Mouse (Mus musculus): Measurements from ENCODE around the gene Clec3b. TPM values are rescaled to one million over a fixed set of nuclear protein-coding genes. Genes with fewer than 3 reads are reported as not detected.

The Clec3b gene
- polyA plus RNA-seq, 1 experiment = 0.93 TPM

DNA sequence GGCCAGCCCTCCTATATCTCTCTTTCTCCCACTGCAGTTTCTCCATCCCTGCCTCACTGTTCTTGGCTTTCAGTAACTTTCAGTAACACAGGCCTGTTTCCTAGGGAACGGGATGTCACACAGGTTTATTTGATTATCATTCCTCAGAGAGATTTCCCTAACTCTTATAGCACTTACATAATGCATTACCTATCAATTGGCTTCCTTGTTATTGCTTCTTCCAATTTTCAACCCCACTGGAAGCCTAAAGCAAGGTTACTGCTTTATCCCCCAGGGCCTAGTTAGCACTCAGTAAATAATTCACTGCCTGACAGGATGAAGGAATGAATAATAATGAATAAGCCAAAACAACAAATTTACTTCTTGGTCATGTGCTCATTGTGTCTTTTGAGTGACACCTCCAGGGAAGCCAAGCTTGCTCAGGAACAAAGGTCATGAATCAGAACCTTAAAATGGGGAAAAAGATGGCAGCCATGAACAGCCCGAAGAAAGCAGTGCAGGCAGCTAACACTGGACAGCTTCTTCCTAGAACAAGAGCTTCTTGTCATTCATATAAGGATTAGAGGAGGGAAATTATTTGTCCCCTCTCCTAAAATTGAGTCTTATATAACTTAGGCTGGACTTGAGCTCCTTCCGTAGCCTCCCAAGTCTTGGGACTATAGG lies 15.2 kb downstream of the Clec3b start:
- H3K4me3 ChIP-seq (replicated peaks) = no peak overlapping the region
- peaks cover 55% of the 10 kb centered on the region for H3K4me1 ChIP-seq
- peaks cover 8% of the 10 kb centered on the region for H3K36me3 ChIP-seq (replicated peaks; ENCODE audit: low read length)
- H3K9me3 ChIP-seq = peaks cover 6% of the 10 kb centered on the region
- H3K27me3 ChIP-seq (replicated peaks) = no peaks in the 10 kb centered on the region
- TF ChIP-seq GATA1 (IDR thresholded peaks at IDR 0.05; ENCODE audit: borderline replicate concordance, low read length) = no peak
- TF ChIP-seq FLI1 (IDR thresholded peaks at IDR 0.05; ENCODE audit: low read length) = no peak

DNA sequence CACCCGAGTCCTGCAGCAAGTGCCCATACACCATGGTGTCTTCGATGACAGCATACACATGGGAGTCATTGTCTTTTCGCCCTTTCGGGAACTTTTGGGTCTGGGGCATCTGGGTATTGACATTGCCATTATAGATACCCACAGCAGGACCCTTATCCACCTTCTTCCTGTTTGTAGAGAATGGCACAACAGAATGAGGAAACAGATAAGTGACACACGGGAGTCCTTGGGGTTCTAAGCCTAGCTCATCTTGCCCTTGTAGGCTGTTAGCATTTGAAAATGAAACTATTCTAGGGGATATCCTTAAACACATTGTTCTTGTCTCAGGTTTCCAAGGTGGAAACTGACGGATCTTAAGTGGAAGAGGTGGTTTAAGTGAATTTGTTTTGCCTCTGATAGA lies 23.0 kb downstream of the Clec3b start:
- H3K4me1 ChIP-seq = peaks cover 77% of the 10 kb centered on the region

DNA sequence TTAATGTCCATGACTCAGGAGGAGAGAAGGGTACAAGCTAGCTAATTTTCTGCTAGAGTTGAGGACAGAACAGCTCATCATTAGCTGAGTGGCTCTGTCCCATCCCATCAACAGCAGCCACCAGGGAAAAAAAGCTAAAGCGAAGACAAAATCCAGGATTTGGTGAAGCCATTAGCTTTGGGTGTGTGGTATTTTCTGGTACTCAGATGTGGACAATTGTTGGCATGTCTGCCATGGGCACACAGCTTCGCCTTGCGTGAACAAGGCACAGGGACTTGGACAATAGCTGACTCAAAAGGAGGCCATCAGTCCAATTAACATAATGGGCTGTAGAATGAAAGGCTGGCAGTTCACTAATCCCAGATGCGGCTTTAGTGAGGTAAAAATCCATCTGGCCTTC lies 23.6 kb downstream of the Clec3b start:
- H3K27me3 ChIP-seq (replicated peaks) = peaks cover 6% of the 10 kb centered on the region
- H3K4me3 ChIP-seq (replicated peaks) = no peak overlapping the region
- no peaks in the 10 kb centered on the region for H3K9me3 ChIP-seq
- TF ChIP-seq FLI1 (IDR thresholded peaks at IDR 0.05; ENCODE audit: low read length) (no peak), GATA1 (IDR thresholded peaks at IDR 0.05; ENCODE audit: borderline replicate concordance, low read length) (no peak)
- H3K4me1 ChIP-seq = peaks cover 80% of the 10 kb centered on the region
- H3K36me3 ChIP-seq (replicated peaks; ENCODE audit: low read length) = peaks cover 9% of the 10 kb centered on the region

More for the DNA sequence above, 23.0 kb downstream of the Clec3b start:
- Histone ChIP-seq H3K27me3 (replicated peaks) (peaks cover 3% of the 10 kb centered on the region), H3K36me3 (replicated peaks; ENCODE audit: low read length) (peaks cover 9% of the 10 kb centered on the region), H3K9me3 (no peaks in the 10 kb centered on the region), H3K4me3 (replicated peaks) (no peak overlapping the region)
- TF ChIP-seq FLI1 (IDR thresholded peaks at IDR 0.05; ENCODE audit: low read length) (no peak), GATA1 (IDR thresholded peaks at IDR 0.05; ENCODE audit: borderline replicate concordance, low read length) (no peak)

DNA sequence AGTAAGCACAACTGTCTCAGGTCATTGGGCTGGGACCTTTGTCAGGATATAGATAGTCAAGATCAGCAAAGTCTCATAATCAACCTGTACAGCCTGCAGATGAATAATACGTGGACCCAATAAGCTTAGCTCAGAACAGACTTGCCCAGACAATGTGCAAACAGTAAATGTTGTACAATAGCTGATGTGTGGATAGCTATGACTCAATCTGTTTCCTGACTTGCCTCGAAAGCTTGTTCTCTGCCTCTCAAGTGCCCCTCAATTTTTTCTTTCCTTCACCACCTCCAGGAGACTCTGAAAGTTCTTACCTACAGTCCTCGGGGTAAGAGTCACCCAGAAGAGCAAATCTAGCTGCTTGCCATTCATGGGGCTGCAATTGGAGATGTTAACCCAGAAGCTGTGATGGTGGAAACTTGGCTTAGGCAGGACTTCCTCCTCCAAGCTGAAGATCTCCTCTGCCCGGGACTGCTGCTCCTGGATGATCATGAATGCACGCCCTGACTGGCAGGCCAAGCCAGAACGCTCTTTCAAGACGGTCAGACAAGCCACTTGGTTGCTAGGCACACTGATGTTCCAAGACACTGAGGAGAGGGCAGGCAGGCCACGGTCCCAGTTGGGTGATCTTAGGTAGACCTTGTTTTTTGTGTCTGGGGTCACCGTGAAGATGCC lies 26.8 kb downstream of the Clec3b start:
- Histone ChIP-seq H3K36me3 (replicated peaks; ENCODE audit: low read length) (peaks cover 9% of the 10 kb centered on the region), H3K4me1 (peaks cover 89% of the 10 kb centered on the region), H3K4me3 (replicated peaks) (no peak overlapping the region), H3K27me3 (replicated peaks) (peaks cover 11% of the 10 kb centered on the region), H3K9me3 (no peaks in the 10 kb centered on the region)
- TF ChIP-seq GATA1 (IDR thresholded peaks at IDR 0.05; ENCODE audit: borderline replicate concordance, low read length) (no peak), FLI1 (IDR thresholded peaks at IDR 0.05; ENCODE audit: low read length) (no peak)

DNA sequence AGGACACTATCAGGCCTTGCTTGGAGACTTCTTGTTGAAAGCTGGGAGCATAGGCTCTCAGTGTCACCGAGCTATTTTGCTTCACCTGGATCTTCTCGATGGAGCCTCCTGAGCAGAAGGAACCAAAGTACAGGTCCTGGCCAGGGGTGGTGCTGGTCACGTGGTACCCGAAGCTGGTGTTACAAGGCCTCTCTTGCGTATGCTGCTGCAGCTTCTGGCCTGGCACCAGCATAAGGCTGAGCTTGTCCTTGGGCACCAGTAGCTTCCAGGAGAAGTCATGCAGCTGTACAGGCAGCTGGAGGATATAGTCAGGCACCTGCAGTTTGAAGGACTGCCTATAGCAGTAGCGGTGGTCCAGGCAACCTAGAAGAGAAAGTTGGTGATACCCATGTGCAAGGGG lies 29.3 kb downstream of the Clec3b start:
- Histone ChIP-seq H3K4me1 (peaks cover 89% of the 10 kb centered on the region), H3K4me3 (replicated peaks) (no peak overlapping the region), H3K36me3 (replicated peaks; ENCODE audit: low read length) (peaks cover 5% of the 10 kb centered on the region), H3K27me3 (replicated peaks) (peaks cover 9% of the 10 kb centered on the region), H3K9me3 (no peaks in the 10 kb centered on the region)
- no peak for TF ChIP-seq GATA1 (IDR thresholded peaks at IDR 0.05; ENCODE audit: borderline replicate concordance, low read length)

DNA sequence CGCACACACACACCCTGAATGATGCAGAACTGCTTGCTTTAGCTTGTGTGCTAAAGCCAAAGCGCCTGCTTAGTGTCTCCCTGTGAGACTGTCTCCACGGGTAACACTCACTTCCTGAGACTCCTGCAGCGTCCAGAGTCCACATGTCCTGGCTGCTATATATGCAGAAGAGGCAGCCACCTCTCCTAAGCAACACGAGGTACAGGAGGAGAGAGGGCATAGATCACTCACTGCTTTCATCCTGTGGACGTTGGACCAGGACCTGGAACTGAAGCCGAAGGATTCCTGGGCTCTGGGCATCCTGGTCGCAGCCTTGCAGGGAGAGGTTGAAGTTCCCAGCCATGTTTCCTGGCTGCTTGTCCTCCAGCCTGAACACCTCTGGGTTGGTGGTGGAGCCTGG lies 32.5 kb downstream of the Clec3b start:
- peak overlapping the region; percentile 47 for H3K4me3 ChIP-seq (replicated peaks)
- peaks cover 92% of the 10 kb centered on the region for H3K4me1 ChIP-seq
- H3K27me3 ChIP-seq (replicated peaks) = peaks cover 9% of the 10 kb centered on the region
- TF ChIP-seq FLI1 (IDR thresholded peaks at IDR 0.05; ENCODE audit: low read length) (no peak), GATA1 (IDR thresholded peaks at IDR 0.05; ENCODE audit: borderline replicate concordance, low read length) (no peak)
- no peaks in the 10 kb centered on the region for H3K9me3 ChIP-seq
- peaks cover 3% of the 10 kb centered on the region for H3K36me3 ChIP-seq (replicated peaks; ENCODE audit: low read length)

DNA sequence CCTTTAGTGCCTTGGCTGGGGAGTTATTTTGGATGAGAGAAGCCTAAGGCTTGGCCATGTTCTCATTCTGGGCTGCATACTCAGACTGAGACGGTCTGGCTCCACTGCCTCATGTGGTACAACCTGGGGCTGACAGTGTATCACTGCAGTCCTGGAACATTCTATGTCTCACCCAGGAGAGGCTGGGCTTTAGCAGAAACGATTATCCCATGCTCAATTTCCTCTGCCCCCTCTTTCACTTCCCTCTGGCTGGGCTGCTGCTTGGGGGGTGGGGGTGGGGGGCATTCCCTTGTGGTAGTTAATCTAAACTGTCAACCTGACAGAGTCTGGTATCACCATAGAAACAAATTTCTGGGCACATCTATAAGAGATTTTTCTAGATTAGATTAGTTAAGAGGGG lies 34.8 kb downstream of the Clec3b start:
- Histone ChIP-seq H3K27me3 (replicated peaks) (no peaks in the 10 kb centered on the region), H3K4me1 (peaks cover 95% of the 10 kb centered on the region), H3K4me3 (replicated peaks) (no peak overlapping the region), H3K36me3 (replicated peaks; ENCODE audit: low read length) (no peaks in the 10 kb centered on the region), H3K9me3 (no peaks in the 10 kb centered on the region)
- TF ChIP-seq FLI1 (IDR thresholded peaks at IDR 0.05; ENCODE audit: low read length) (no peak), GATA1 (IDR thresholded peaks at IDR 0.05; ENCODE audit: borderline replicate concordance, low read length) (no peak)

DNA sequence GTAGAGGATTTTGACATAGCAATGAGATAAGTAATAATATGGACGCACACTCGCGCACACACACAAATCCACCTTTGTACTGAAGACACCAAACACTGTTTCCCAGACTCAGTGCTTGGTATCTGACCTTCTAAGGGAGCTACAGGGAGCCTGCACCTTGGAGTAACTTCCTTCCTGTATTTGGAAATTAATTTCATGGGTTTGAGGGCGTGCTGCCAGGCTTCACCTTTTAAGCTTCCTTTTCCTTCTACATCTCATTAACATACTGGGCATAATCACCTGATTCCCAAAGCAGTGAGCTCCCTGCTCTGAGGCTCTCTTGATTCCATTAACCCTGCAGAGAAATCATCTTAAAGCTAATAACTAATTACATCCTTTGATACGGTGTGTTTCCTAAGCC lies 35.4 kb downstream of the Clec3b start:
- Histone ChIP-seq H3K4me1 (peaks cover 90% of the 10 kb centered on the region), H3K9me3 (no peaks in the 10 kb centered on the region), H3K27me3 (replicated peaks) (no peaks in the 10 kb centered on the region), H3K36me3 (replicated peaks; ENCODE audit: low read length) (no peaks in the 10 kb centered on the region), H3K4me3 (replicated peaks) (no peak overlapping the region)
- TF ChIP-seq GATA1 (IDR thresholded peaks at IDR 0.05; ENCODE audit: borderline replicate concordance, low read length) = no peak
- TF ChIP-seq FLI1 (IDR thresholded peaks at IDR 0.05; ENCODE audit: low read length) = no peak

DNA sequence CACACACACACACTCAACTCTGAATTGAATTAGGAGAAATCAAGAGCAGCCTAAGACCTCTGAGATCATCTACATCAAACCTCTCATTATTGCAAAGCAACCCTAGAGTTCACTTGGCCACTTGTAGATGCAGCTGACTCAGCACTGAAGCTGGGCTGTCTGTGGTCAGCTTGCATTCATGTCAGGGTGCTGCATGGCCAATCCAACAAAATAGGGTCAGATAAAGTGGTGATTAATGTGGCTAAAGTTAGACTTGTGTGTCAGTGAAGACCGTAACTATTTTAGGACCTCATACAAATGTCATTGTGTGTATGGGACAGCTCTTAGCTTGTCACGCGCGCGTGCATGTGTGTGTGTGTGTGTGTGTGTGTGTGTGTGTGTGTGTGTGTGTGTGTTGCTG lies 36.8 kb downstream of the Clec3b start:
- H3K4me3 ChIP-seq (replicated peaks) = peak overlapping the region; percentile 10
- H3K4me1 ChIP-seq = peaks cover 75% of the 10 kb centered on the region
- H3K36me3 ChIP-seq (replicated peaks; ENCODE audit: low read length) = no peaks in the 10 kb centered on the region
- H3K27me3 ChIP-seq (replicated peaks) = no peaks in the 10 kb centered on the region
- TF ChIP-seq GATA1 (IDR thresholded peaks at IDR 0.05; ENCODE audit: borderline replicate concordance, low read length) = peak; percentile 58; the same call in 1 of the 3 replicates
- no peak for TF ChIP-seq FLI1 (IDR thresholded peaks at IDR 0.05; ENCODE audit: low read length)
- no peaks in the 10 kb centered on the region for H3K9me3 ChIP-seq

DNA sequence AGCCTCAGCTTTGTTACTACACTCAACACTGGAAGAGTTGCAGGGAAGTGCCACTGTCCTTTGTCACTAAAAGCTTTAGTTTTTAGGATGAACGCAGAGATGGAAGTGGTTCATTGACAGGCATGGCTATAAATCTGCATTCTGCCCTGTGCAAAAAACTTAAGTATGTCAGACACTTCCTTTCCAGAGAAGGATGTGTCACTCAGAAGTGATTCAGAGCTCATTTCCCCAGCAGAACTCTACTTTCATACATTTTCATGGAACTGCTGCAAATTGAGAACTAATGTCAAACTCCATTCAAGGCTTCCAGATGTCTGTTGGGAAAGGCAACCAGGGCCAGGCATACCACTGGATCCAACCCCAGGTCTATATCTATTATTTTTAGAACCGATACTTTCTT lies 37.5 kb downstream of the Clec3b start:
- H3K36me3 ChIP-seq (replicated peaks; ENCODE audit: low read length) = no peaks in the 10 kb centered on the region
- TF ChIP-seq FLI1 (IDR thresholded peaks at IDR 0.05; ENCODE audit: low read length) = no peak
- no peak for TF ChIP-seq GATA1 (IDR thresholded peaks at IDR 0.05; ENCODE audit: borderline replicate concordance, low read length)
- H3K4me1 ChIP-seq = peaks cover 68% of the 10 kb centered on the region
- H3K9me3 ChIP-seq = no peaks in the 10 kb centered on the region
- H3K27me3 ChIP-seq (replicated peaks) = no peaks in the 10 kb centered on the region
- H3K4me3 ChIP-seq (replicated peaks) = no peak overlapping the region

Measured in megakaryocyte, embryonic 14.5 days (primary cell).